Mouse (Mus musculus): ENCODE measurements at regions not wholly inside any gene's neighbourhood (a gene's known extent, or its start where the extent isn't known, plus 50 kb on each side); places are given as distances from the start of the nearest gene placed in this dataset.

GRCm38 (mm10) chr12:110393555-110393954 is 53.4 kb upstream of the Ppp2r5c start:
- Histone ChIP-seq H3K27me3 (replicated peaks) (no peaks in the 10 kb centered on the region), H3K9me3 (no peaks in the 10 kb centered on the region), H3K4me3 (replicated peaks) (no peak overlapping the region), H3K9ac (no peak overlapping the region), H3K4me1 (replicated peaks) (no peaks in the 10 kb centered on the region), H3K4me2 (replicated peaks) (no peak overlapping the region), H3K27ac (no peak overlapping the region), H3K36me3 (no peaks in the 10 kb centered on the region)
- WGBS = 75% methylated on average over 7 of the region's 7 CpGs
- no peak for ATAC-seq
